Mouse (Mus musculus) bone marrow, adult 2 months (tissue): ENCODE measurements around the gene Rtn4rl2. TPM values are rescaled to one million over a fixed set of nuclear protein-coding genes. Genes with fewer than 3 reads are reported as not detected.

Source experiments
- H3K27ac ChIP-seq: fragments of 200-500 bp; 2 replicates; pipeline ENCODE4 v1.5.1; 2012; ENCODE audit warnings: low read depth, mild to moderate bottlenecking, control low read depth, inconsistent platforms, low read length; ENCODE audit not compliant: control insufficient read depth, poor library complexity, insufficient read depth
- H3K4me1 ChIP-seq: fragments of 200-500 bp; 2 replicates; pipeline ENCODE4 v1.6.1; 2011; ENCODE audit warnings: low read length; ENCODE audit not compliant: control insufficient read depth, insufficient read depth
- H3K4me3 ChIP-seq: fragments of 200-500 bp; replicated peaks from 2 replicates; pipeline ENCODE3; 2011; ENCODE audit warnings: mild to moderate bottlenecking, low read depth, low read length, control low read depth; ENCODE audit not compliant: control insufficient read depth
- CTCF ChIP-seq: fragments of 200-500 bp; IDR thresholded peaks from 2 replicates; pipeline ENCODE4 v1.5.1; 2011; ENCODE audit warnings: low read length, control low read depth; ENCODE audit not compliant: control insufficient read depth, insufficient read depth
- POLR2A ChIP-seq: fragments of 200-500 bp; IDR thresholded peaks from 2 replicates; pipeline ENCODE4 v1.6.1; 2011; ENCODE audit warnings: low read depth, mild to moderate bottlenecking, control low read depth, low read length, borderline replicate concordance; ENCODE audit not compliant: control insufficient read depth
- WGBS: fragments of 180-500 bp; shearing (Covaris S2); methylation state at CpG from one replicate; pipeline ENCODE4 v1.1.7; 2018; 5-methylcytosine and 5-hydroxymethylcytosine counted together
- polyA plus RNA-seq: library from polyadenylated mRNA; stranded (reverse); fragments of >200 nt; gene quantifications from 2 replicates; pipeline ENCODE4 v1.2.4, GENCODE M21; 2011; ENCODE audit warnings: low replicate concordance; ENCODE audit not compliant: missing spikeins, insufficient read depth, insufficient read length

Rtn4rl2 gene
- not detected in 2 replicates for polyA plus RNA-seq

GRCm38 (mm10) chr2:84886234-84886731 is at the start of gene Rtn4rl2:
Rtn4rl2 (minus strand) TSS chr2:84886710.
- TF ChIP-seq POLR2A (no peak), CTCF (no peak)
- WGBS: 1% methylated on average over 35 of the region's 35 CpGs
- peaks cover 2% of the 10 kb centered on the region; the same call in 1 of the 2 replicates for H3K4me1 ChIP-seq
- H3K27ac ChIP-seq: no peak within 1 kb of the TSS
- peak within 1 kb of the TSS; percentile 21 for H3K4me3 ChIP-seq

- no peak overlapping the region for H3K4me3 ChIP-seq
- peaks cover 8% of the 10 kb centered on the region for H3K4me1 ChIP-seq
- WGBS: 83% methylated on average over 5 of the region's 5 CpGs
- TF ChIP-seq CTCF: no peak
- TF ChIP-seq POLR2A: no peak
- no peak overlapping the region for H3K27ac ChIP-seq
Observed at GRCm38 (mm10) chr2:84935065-84935464, 48.6 kb upstream of the Rtn4rl2 start.

GRCm38 (mm10) chr2:84934649-84935007 is 48.1 kb upstream of the Rtn4rl2 start:
- Histone ChIP-seq H3K4me3 (no peak overlapping the region), H3K27ac (no peak overlapping the region), H3K4me1 (peaks cover 9% of the 10 kb centered on the region)
- no peak for TF ChIP-seq CTCF
- TF ChIP-seq POLR2A: no peak
- WGBS: 73% methylated on average over 4 of the region's 4 CpGs

- WGBS: 47% methylated on average over 8 of the region's 8 CpGs
- H3K4me1 ChIP-seq: peaks cover 9% of the 10 kb centered on the region
- H3K27ac ChIP-seq: no peak overlapping the region
- TF ChIP-seq POLR2A (no peak), CTCF (no peak)
- H3K4me3 ChIP-seq: no peak overlapping the region
Observed at GRCm38 (mm10) chr2:84933992-84934648, 47.6 kb upstream of the Rtn4rl2 start.

- 4% methylated on average over 7 of the region's 7 CpGs for WGBS
- H3K4me1 ChIP-seq: peaks cover 5% of the 10 kb centered on the region; the same call in 1 of the 2 replicates
- TF ChIP-seq POLR2A: no peak
- no peak overlapping the region for H3K4me3 ChIP-seq
- H3K27ac ChIP-seq: no peak overlapping the region
Observed at GRCm38 (mm10) chr2:84930186-84930585, 43.7 kb upstream of the Rtn4rl2 start.

GRCm38 (mm10) chr2:84919601-84920108 is 33.1 kb upstream of the Rtn4rl2 start:
- Histone ChIP-seq H3K4me1 (no peaks in the 10 kb centered on the region; the same call in 1 of the 2 replicates), H3K27ac (no peak overlapping the region), H3K4me3 (no peak overlapping the region)
- 61% methylated on average over 10 of the region's 10 CpGs for WGBS
- TF ChIP-seq POLR2A: no peak
- no peak for TF ChIP-seq CTCF

- H3K4me1 ChIP-seq: no peaks in the 10 kb centered on the region; the same call in 1 of the 2 replicates
- no peak overlapping the region for H3K27ac ChIP-seq
- 74% methylated on average over 3 of the region's 3 CpGs for WGBS
- H3K4me3 ChIP-seq: no peak overlapping the region
- TF ChIP-seq POLR2A (no peak), CTCF (no peak)
Observed at GRCm38 (mm10) chr2:84918188-84918587, 31.7 kb upstream of the Rtn4rl2 start.

- TF ChIP-seq CTCF (no peak), POLR2A (no peak)
- Histone ChIP-seq H3K27ac (no peak overlapping the region), H3K4me1 (no peaks in the 10 kb centered on the region; the same call in 1 of the 2 replicates), H3K4me3 (no peak overlapping the region)
- WGBS: 49% methylated on average over 8 of the region's 8 CpGs
Observed at GRCm38 (mm10) chr2:84916548-84917320, 30.2 kb upstream of the Rtn4rl2 start.
